Mouse (Mus musculus) CH12.LX (cell line): Measurements from ENCODE around the gene C1qtnf2. TPM values are rescaled to one million over a fixed set of nuclear protein-coding genes. Genes with fewer than 3 reads are reported as not detected.

Experiments
- DNase-seq: peaks from one replicate; pipeline ENCODE4 v3.0.0-alpha.2; 2013; ENCODE audit errors: extremely low read depth
- H3K27ac ChIP-seq: 2 replicates; pipeline ENCODE4 v1.5.1; 2012; ENCODE audit warnings: low read depth, mild to moderate bottlenecking, control low read depth, moderate library complexity; ENCODE audit not compliant: insufficient read depth
- H3K27me3 ChIP-seq: replicated peaks from 2 replicates; pipeline ENCODE3; 2012; ENCODE audit warnings: inconsistent platforms
- H3K36me3 ChIP-seq, 2 experiments: replicated peaks in 1 of 2; 2 replicates each; pipeline versions ENCODE3 to v1.6.1; 2012; ENCODE audit warnings: inconsistent platforms in 1 of 2, low read length in 1 of 2, mild to moderate bottlenecking in 1 of 2, mixed read lengths in 1 of 2, moderate library complexity in 1 of 2; ENCODE audit not compliant: control insufficient read depth in 1 of 2, insufficient read depth in 1 of 2
- H3K4me1 ChIP-seq, 2 experiments: 2 replicates each; pipeline ENCODE4 v1.6.1; 2012; ENCODE audit warnings: inconsistent platforms in 1 of 2, moderate library complexity in 1 of 2; ENCODE audit not compliant: insufficient read depth in 2 of 2, control insufficient read depth in 1 of 2
- H3K4me2 ChIP-seq: 2 replicates; pipeline ENCODE4 v1.6.1; 2012; ENCODE audit warnings: low read depth, mild to moderate bottlenecking, control low read depth; ENCODE audit not compliant: poor library complexity, insufficient read depth, severe bottlenecking
- H3K4me3 ChIP-seq, 3 experiments: fragments of 150-350 bp in 1 of 3; sonication (generic) in 1 of 3; replicated peaks in 1 of 3; 2 replicates each; pipeline versions ENCODE3 to v1.5.1; 2011 to 2012; ENCODE audit warnings: low read depth in 2 of 3, low read length in 2 of 3, mild to moderate bottlenecking in 2 of 3, moderate library complexity in 2 of 3, control low read depth in 1 of 3, improper control_type of control experiment in 1 of 3, inconsistent platforms in 1 of 3, mixed read lengths in 1 of 3; ENCODE audit not compliant: poor library complexity in 1 of 3
- H3K79me2 ChIP-seq: replicated peaks from 2 replicates; pipeline ENCODE4 v1.6.1; 2012; ENCODE audit warnings: mild to moderate bottlenecking, moderate library complexity; ENCODE audit not compliant: control insufficient read depth, poor library complexity, insufficient read depth, severe bottlenecking; ENCODE audit errors: extremely low read depth
- H3K9ac ChIP-seq: 2 replicates; pipeline ENCODE4 v1.6.1; 2012; ENCODE audit warnings: low read depth, mild to moderate bottlenecking, control low read depth, moderate library complexity; ENCODE audit not compliant: insufficient read depth
- H3K9me3 ChIP-seq: replicated peaks from 2 replicates; pipeline ENCODE3; 2012; ENCODE audit warnings: low read length, inconsistent platforms, mixed read lengths
- CHD2 ChIP-seq: IDR thresholded peaks from 2 replicates; pipeline ENCODE4 v1.6.1; 2011; ENCODE audit warnings: low read length, improper control_type of control experiment
- E2F4 ChIP-seq: IDR thresholded peaks from 2 replicates; pipeline ENCODE4 v1.6.1; 2011; ENCODE audit warnings: low read depth, low read length, improper control_type of control experiment; ENCODE audit not compliant: insufficient replicate concordance
- EP300 ChIP-seq: IDR thresholded peaks from 2 replicates; pipeline ENCODE4 v1.6.1; 2011; ENCODE audit warnings: low read length, improper control_type of control experiment
- ETS1 ChIP-seq: conservative IDR thresholded peaks from 2 replicates; pipeline ENCODE4 v1.6.1; 2012; ENCODE audit warnings: low read depth, mild to moderate bottlenecking, inconsistent platforms, low read length, improper control_type of control experiment, moderate library complexity
- GABPA ChIP-seq: IDR thresholded peaks from 2 replicates; pipeline ENCODE4 v1.6.1; 2012; ENCODE audit warnings: low read depth, low read length, improper control_type of control experiment, inconsistent platforms; ENCODE audit not compliant: insufficient replicate concordance
- MEF2A ChIP-seq: IDR thresholded peaks from 2 replicates; pipeline ENCODE4 v1.6.1; 2014; ENCODE audit warnings: low read depth, mild to moderate bottlenecking, inconsistent platforms, low read length, improper control_type of control experiment, borderline replicate concordance
- MXI1 ChIP-seq: IDR thresholded peaks from 2 replicates; pipeline ENCODE4 v1.6.1; 2011; ENCODE audit warnings: mild to moderate bottlenecking, low read depth, low read length, improper control_type of control experiment
- MYC ChIP-seq: IDR thresholded peaks from 2 replicates; pipeline ENCODE4 v1.6.1; 2011; ENCODE audit warnings: low read depth, mild to moderate bottlenecking, improper control_type of control experiment, low read length
- NELFE ChIP-seq: IDR thresholded peaks from 2 replicates; pipeline ENCODE4 v1.6.1; 2011; ENCODE audit warnings: low read depth, low read length, improper control_type of control experiment
- NRF1 ChIP-seq: IDR thresholded peaks from 2 replicates; pipeline ENCODE4 v1.6.1; 2014; ENCODE audit warnings: low read depth, mild to moderate bottlenecking, inconsistent platforms, low read length, improper control_type of control experiment, moderate library complexity
- POLR2AphosphoS2 ChIP-seq: IDR thresholded peaks from 2 replicates; pipeline ENCODE4 v1.6.1; 2011; ENCODE audit warnings: low read depth, low read length, improper control_type of control experiment
- RAD21 ChIP-seq: IDR thresholded peaks from 2 replicates; pipeline ENCODE4 v1.6.1; 2011; ENCODE audit warnings: low read depth, mild to moderate bottlenecking, low read length, improper control_type of control experiment, moderate library complexity
- RCOR1 ChIP-seq: conservative IDR thresholded peaks from 2 replicates; pipeline ENCODE4 v1.6.1; 2012; ENCODE audit warnings: low read depth, mild to moderate bottlenecking, inconsistent platforms, low read length, improper control_type of control experiment
- TBP ChIP-seq: conservative IDR thresholded peaks from 2 replicates; pipeline ENCODE4 v1.6.1; 2011; ENCODE audit warnings: low read depth, low read length, improper control_type of control experiment
- USF1 ChIP-seq: IDR thresholded peaks from 2 replicates; pipeline ENCODE4 v1.6.1; 2014; ENCODE audit warnings: low read depth, mild to moderate bottlenecking, inconsistent platforms, low read length, improper control_type of control experiment
- ZC3H11A ChIP-seq: IDR thresholded peaks from 2 replicates; pipeline ENCODE4 v1.6.1; 2012; ENCODE audit warnings: low read depth, mild to moderate bottlenecking, inconsistent platforms, low read length, improper control_type of control experiment
- ZKSCAN1 ChIP-seq: IDR thresholded peaks from 2 replicates; pipeline ENCODE4 v1.6.1; 2012; ENCODE audit warnings: low read depth, inconsistent platforms, low read length, improper control_type of control experiment, borderline replicate concordance
- dilution Hi-C: fragments of 300-500 bp; cut with MboI; formaldehyde crosslinking; loops from 2 replicates; pipeline ENCODE4 v1.14.3; 2020; ENCODE audit warnings: low sequenced_read_pairs; ENCODE audit not compliant: extremely low pct_unique_long_range_greater_than_20kb, extremely low pct_ligation_motif_present
- in situ Hi-C: fragments of 300-500 bp; cut with MboI; formaldehyde crosslinking; loops from 3 replicates; pipeline ENCODE4 v1.14.3; 2019; ENCODE audit warnings: low sequenced_read_pairs, low pct_ligation_motif_present, low pct_unique_long_range_greater_than_20kb, mixed read lengths
- polyA plus RNA-seq: library from polyadenylated mRNA; unstranded; fragments of >175 nt; gene quantifications from 2 replicates; pipeline ENCODE4 v1.2.1, GENCODE M21; 2012; ENCODE audit warnings: low read depth; ENCODE audit not compliant: insufficient read length
- total RNA-seq, 2 experiments: library from RNA; depleted of rRNA; stranded (reverse); fragments of 300-350 nt in 1 of 2; fragments of >200 nt in 1 of 2; gene quantifications; 2 replicates each; pipeline ENCODE4 v1.2.3; 2012 to 2014

C1qtnf2 gene
- total and polyA plus RNA-seq, 3 experiments: not detected

DNA sequence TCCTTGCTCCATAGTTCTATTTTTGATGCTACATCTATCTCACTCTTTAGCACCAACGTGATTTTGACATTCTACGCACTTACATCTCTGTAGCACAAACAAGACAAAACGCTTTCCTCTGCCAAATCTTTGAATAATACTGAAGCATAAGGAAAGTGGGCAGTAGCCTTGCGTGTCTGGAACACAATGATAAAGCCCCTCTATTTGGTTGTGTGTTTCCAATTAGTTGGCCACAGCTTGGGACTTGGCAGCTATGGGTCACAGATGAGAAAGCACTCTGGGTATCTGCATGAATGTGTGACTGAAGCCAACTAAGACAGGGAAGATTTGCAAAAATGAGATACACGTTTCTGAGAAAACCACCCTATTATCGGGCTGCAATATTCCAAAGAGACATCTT lies 33.9 kb downstream of the C1qtnf2 start:
- in situ Hi-C loops: no loop called here
- H3K4me1 ChIP-seq: peaks cover 0 to 4% of the 10 kb centered on the region in 2 experiments; a peak in 1 of 4 replicates
- dilution Hi-C loops: no loop called here
- no peak overlapping the region for H3K27ac ChIP-seq
- TF ChIP-seq ETS1: no peak
- H3K36me3 ChIP-seq: no peaks in the 10 kb centered on the region
- H3K79me2 ChIP-seq: no peaks in the 10 kb centered on the region
- H3K27me3 ChIP-seq: no peaks in the 10 kb centered on the region
- no peak overlapping the region for H3K4me2 ChIP-seq
- no peaks in the 10 kb centered on the region for H3K9me3 ChIP-seq
- DNase-seq: no peak
- H3K4me3 ChIP-seq: no peak overlapping the region
- H3K9ac ChIP-seq: no peak overlapping the region

- no peak overlapping the region for H3K9ac ChIP-seq
- H3K4me3 ChIP-seq: no peak overlapping the region
- H3K27me3 ChIP-seq: no peaks in the 10 kb centered on the region
- dilution Hi-C loops: no loop called here
- no peak overlapping the region for H3K4me2 ChIP-seq
- H3K79me2 ChIP-seq: no peaks in the 10 kb centered on the region
- peaks cover 0 to 10% of the 10 kb centered on the region in 2 experiments; a peak in 2 of 4 replicates for H3K4me1 ChIP-seq
- DNase-seq: no peak
- TF ChIP-seq TBP (no peak), RAD21 (no peak), NELFE (no peak), MEF2A (no peak), EP300 (no peak), ETS1 (no peak), GABPA (no peak), POLR2AphosphoS2 (no peak), E2F4 (no peak), MXI1 (no peak), ZC3H11A (no peak), CHD2 (no peak), MYC (no peak), RCOR1 (no peak), NRF1 (no peak), USF1 (no peak), ZKSCAN1 (no peak)
- no peaks in the 10 kb centered on the region for H3K36me3 ChIP-seq
- in situ Hi-C loops: no loop called here
- no peak overlapping the region for H3K27ac ChIP-seq
- H3K9me3 ChIP-seq: no peaks in the 10 kb centered on the region
Measured at GRCm38 (mm10) chr11:43509878-43510277, 35.8 kb downstream of the C1qtnf2 start.
